In the genomic region with DNA sequence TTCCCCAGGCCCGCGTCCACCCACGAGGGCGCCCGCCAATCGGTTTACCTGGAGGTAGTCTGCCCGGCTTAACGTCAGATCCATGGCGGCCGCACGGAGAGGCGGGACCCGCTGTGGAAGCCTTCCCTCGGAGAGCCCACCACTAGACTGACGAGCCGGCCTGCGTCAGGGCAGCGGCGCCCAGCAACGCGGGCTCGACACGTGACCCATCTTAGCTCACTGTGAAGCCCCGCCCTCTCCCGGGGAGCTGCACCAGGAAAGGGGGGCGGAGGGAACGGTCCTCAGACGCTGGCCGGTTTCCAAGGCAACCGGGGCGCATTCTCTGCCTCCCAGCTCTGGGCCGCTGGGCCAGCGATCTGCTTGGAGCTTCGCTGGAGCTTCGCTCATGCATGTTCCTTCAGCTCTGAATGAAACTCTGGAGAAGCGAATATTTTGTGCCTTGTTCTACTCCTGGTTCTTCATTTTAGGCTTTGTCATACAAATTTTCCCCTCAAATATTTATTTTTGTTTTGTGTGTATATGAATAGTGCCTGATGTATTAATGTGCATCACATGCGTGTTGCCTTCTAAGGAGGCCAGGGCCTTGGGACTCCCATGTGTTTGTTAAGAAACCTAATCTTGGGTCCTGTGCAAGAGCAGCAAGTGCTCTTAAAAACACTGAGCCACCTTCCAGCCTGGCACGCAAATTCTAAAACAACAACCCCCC, we compare ENCODE assay signal across 8 mouse cellular contexts. TPM values are rescaled to one million over a fixed set of nuclear protein-coding genes. Genes with fewer than 3 reads are reported as not detected.
A peak's percentile ranks its signal among the peaks of the same experiment; 100 is the strongest.
DNase-seq lines count a peak whose midpoint lies in the region; ATAC-seq and TF ChIP-seq lines count a peak whose summit lies in the region.

A gene (minus strand): TSS at position 276 of the 706 bp plus-strand sequence.

- peak within 1 kb of the TSS; percentile 65 to 78 for H3K4me3 ChIP-seq in ES-E14 (ENCODE audit: insufficient read depth in 1 of 2, low read depth in 1 of 2, low read length in 2 of 2, poor library complexity in 1 of 2, severe bottlenecking in 1 of 2)
- peak within 1 kb of the TSS; percentile 76 for H3K4me3 ChIP-seq in forebrain, embryonic 15.5 days
- peak within 1 kb of the TSS; percentile 80 for H3K4me3 ChIP-seq in liver, embryonic 16.5 days (ENCODE audit: low read depth, low read length)
- H3K4me3 ChIP-seq in neural tube, embryonic 12.5 days = peak within 1 kb of the TSS; percentile 64
- H3K4me3 ChIP-seq in stomach, postnatal 0 days (ENCODE audit: low read depth, low read length) = peak within 1 kb of the TSS; percentile 64

- no peaks in the 10 kb centered on the region for H3K27me3 ChIP-seq in forebrain, embryonic 15.5 days
- H3K27me3 ChIP-seq in liver, embryonic 16.5 days (ENCODE audit: control insufficient read depth, insufficient read depth, low read depth, low read length) = no peaks in the 10 kb centered on the region
- H3K27me3 ChIP-seq in neural tube, embryonic 12.5 days (replicated peaks) = no peaks in the 10 kb centered on the region
- H3K27me3 ChIP-seq in stomach, postnatal 0 days (ENCODE audit: control insufficient read depth, insufficient read depth, low read length) = no peaks in the 10 kb centered on the region

- no peak within 1 kb of the TSS for H3K27ac ChIP-seq in ES-E14 (ENCODE audit: insufficient read depth, low read depth, low read length, poor library complexity, severe bottlenecking)
- peak within 1 kb of the TSS; percentile 76 for H3K27ac ChIP-seq in forebrain, embryonic 15.5 days (replicated peaks)
- peak within 1 kb of the TSS; percentile 37; the same call in 1 of the 2 replicates for H3K27ac ChIP-seq in liver, embryonic 16.5 days (ENCODE audit: low read length)
- 0 out of 2 replicates have a peak within 1 kb of the TSS, but pooled peaks have one; percentile 22 for H3K27ac ChIP-seq in neural tube, embryonic 12.5 days
- H3K27ac ChIP-seq in stomach, postnatal 0 days (replicated peaks) = no peak within 1 kb of the TSS

- in situ Hi-C loops in ES-E14 (cut with MboI; ENCODE audit: low sequenced_read_pairs in 2 of 2, unreplicated experiment in 2 of 2) = no loop called here

- peaks cover 0 to 3% of the 10 kb centered on the region in 2 experiments; a peak in 2 of 4 replicates for H3K4me1 ChIP-seq in ES-E14 (ENCODE audit: control insufficient read depth in 2 of 2, insufficient read depth in 2 of 2, low read length in 2 of 2, poor library complexity in 1 of 2)
- peaks cover 10% of the 10 kb centered on the region for H3K4me1 ChIP-seq in forebrain, embryonic 15.5 days
- H3K4me1 ChIP-seq in liver, embryonic 16.5 days (ENCODE audit: control insufficient read depth, low read depth, low read length) = peaks cover 13% of the 10 kb centered on the region
- H3K4me1 ChIP-seq in neural tube, embryonic 12.5 days = peaks cover 2% of the 10 kb centered on the region; the same call in 1 of the 2 replicates
- H3K4me1 ChIP-seq in stomach, postnatal 0 days (replicated peaks; ENCODE audit: control insufficient read depth, insufficient read depth) = no peaks in the 10 kb centered on the region

- H3K9ac ChIP-seq in ES-E14 (ENCODE audit: insufficient read depth, low read depth, low read length, poor library complexity, severe bottlenecking) = peak within 1 kb of the TSS; percentile 82
- peak within 1 kb of the TSS; percentile 90 for H3K9ac ChIP-seq in forebrain, embryonic 15.5 days (replicated peaks)
- peak within 1 kb of the TSS; percentile 78 for H3K9ac ChIP-seq in liver, embryonic 16.5 days (ENCODE audit: low read depth, low read length)
- H3K9ac ChIP-seq in neural tube, embryonic 12.5 days = peak within 1 kb of the TSS; percentile 76
- H3K9ac ChIP-seq in stomach, postnatal 0 days (ENCODE audit: low read length) = peak within 1 kb of the TSS; percentile 73

- DNase-seq in ES-E14 (ENCODE audit: low read depth, low spot score) = peak; percentile 93
- peak; percentile 93 for DNase-seq in cerebellum, adult 11-12 months
- DNase-seq in heart, postnatal 14 days = peak; percentile 92 to 94
- DNase-seq in large intestine, adult 2 months (ENCODE audit: low read depth, low spot score) = peak; percentile 50
- peak; percentile 91 for DNase-seq in stomach, postnatal 0 days (ENCODE audit: low spot score)

- peak; percentile 24 for TF ChIP-seq CTCF in stomach, postnatal 0 days (IDR thresholded peaks at IDR 0.05; ENCODE audit: low read depth)

- intact Hi-C loops in heart, postnatal 14 days (cut with DNase I) = no loop called here

- H3K4me2 ChIP-seq in forebrain, embryonic 15.5 days (replicated peaks) = peak within 1 kb of the TSS; percentile 61
- H3K4me2 ChIP-seq in liver, embryonic 16.5 days (ENCODE audit: low read depth, low read length) = peak within 1 kb of the TSS; percentile 94
- peak within 1 kb of the TSS; percentile 68 for H3K4me2 ChIP-seq in neural tube, embryonic 12.5 days (replicated peaks)
- H3K4me2 ChIP-seq in stomach, postnatal 0 days (replicated peaks; ENCODE audit: low read depth) = peak within 1 kb of the TSS; percentile 83

- H3K36me3 ChIP-seq in ES-E14 (ENCODE audit: control insufficient read depth, insufficient read depth, low read length, poor library complexity, severe bottlenecking) = no peaks in the 10 kb centered on the region
- no peaks in the 10 kb centered on the region for H3K36me3 ChIP-seq in forebrain, embryonic 15.5 days
- no peaks in the 10 kb centered on the region for H3K36me3 ChIP-seq in liver, embryonic 16.5 days (ENCODE audit: control insufficient read depth, insufficient read depth)
- H3K36me3 ChIP-seq in neural tube, embryonic 12.5 days = no peaks in the 10 kb centered on the region
- no peaks in the 10 kb centered on the region for H3K36me3 ChIP-seq in stomach, postnatal 0 days (ENCODE audit: control insufficient read depth, insufficient read depth, low read length)

- peak; percentile 99 for ATAC-seq in forebrain, embryonic 15.5 days (replicated peaks)
- ATAC-seq in liver, embryonic 16.5 days (ENCODE audit: low read depth) = peak; percentile 97
- ATAC-seq in neural tube, embryonic 12.5 days (ENCODE audit: low FRiP score, low read depth) = peak; percentile 100
- ATAC-seq in stomach, postnatal 0 days (ENCODE audit: low FRiP score, low TSS enrichment) = peak; percentile 98

- 4% methylated on average over 38 of the region's 38 CpGs for WGBS in forebrain, embryonic 15.5 days
- 2% methylated on average over 38 of the region's 38 CpGs for WGBS in large intestine, adult 2 months
- WGBS in liver, embryonic 16.5 days (ENCODE audit: insufficient replicate concordance) = 4% methylated on average over 37 of the region's 38 CpGs
- WGBS in neural tube, embryonic 12.5 days = 5% methylated on average over 38 of the region's 38 CpGs
- whole genome bisulfite sequencing in stomach, postnatal 0 days = 3% methylated on average over 38 of the region's 38 CpGs

- no peaks in the 10 kb centered on the region for H3K9me3 ChIP-seq in ES-E14 (ENCODE audit: control insufficient read depth, insufficient read depth, low read depth, low read length)
- H3K9me3 ChIP-seq in forebrain, embryonic 15.5 days = no peaks in the 10 kb centered on the region
- no peaks in the 10 kb centered on the region for H3K9me3 ChIP-seq in liver, embryonic 16.5 days (replicated peaks; ENCODE audit: control insufficient read depth, low read length)
- H3K9me3 ChIP-seq in neural tube, embryonic 12.5 days = no peaks in the 10 kb centered on the region
- no peaks in the 10 kb centered on the region for H3K9me3 ChIP-seq in stomach, postnatal 0 days (ENCODE audit: control insufficient read depth, low read length)

- no peak for TF ChIP-seq EP300 in stomach, postnatal 0 days (optimal IDR thresholded peaks at IDR 0.05)

TF ChIP-seq in ES-E14, 5 proteins besides CTCF, POLR2A, EP300 and RAD21:
- TF ChIP-seq HCFC1 (IDR thresholded peaks at IDR 0.05; ENCODE audit: borderline replicate concordance, insufficient read depth, low read length) (no peak), MAFK (IDR thresholded peaks at IDR 0.05; ENCODE audit: insufficient read depth, low read depth, low read length) (no peak), ZC3H11A (IDR thresholded peaks at IDR 0.05; ENCODE audit: borderline replicate concordance, low read depth, low read length) (no peak)

RNA-seq across cellular contexts. Expression of the gene that starts here (rescaled TPM):
- total RNA-seq in ES-E14 (2012; rRNA removed) = 2.0 and 2.2 TPM in 2 replicates
- 19.8 and 20.1 TPM in 2 replicates for polyA plus RNA-seq in forebrain, embryonic 15.5 days (2015; fragmentation: Nextera tagmentation; extraction: Ambion mirVana)
- 1 to 10 TPM; 5.3 to 7.2 TPM for total RNA-seq in heart, postnatal 14 days (2021)
- 0.77 and 1.2 TPM in 2 replicates for polyA plus RNA-seq in large intestine, adult 2 months (2012; rRNA removed)
- polyA plus RNA-seq in liver, embryonic 16.5 days (2015; fragmentation: Nextera tagmentation; extraction: Ambion mirVana) = 8.8 and 9.8 TPM in 2 replicates
- polyA plus RNA-seq in neural tube, embryonic 12.5 days (2016; fragmentation: Nextera tagmentation; extraction: Ambion mirVana) = 19.2 and 19.8 TPM in 2 replicates
- 5.1 and 5.6 TPM in 2 replicates for polyA plus RNA-seq in stomach, postnatal 0 days (2015; fragmentation: Nextera tagmentation; extraction: Ambion mirVana)

Comparison
In these comparisons a context has a peak if more than half of its experiments do, and no peak if none do; other contexts are left out.
1. H3K27ac ChIP-seq: peak in forebrain, embryonic 15.5 days (single experiment), liver, embryonic 16.5 days (single experiment) and neural tube, embryonic 12.5 days (single experiment); none in ES-E14 (single experiment) and stomach, postnatal 0 days (single experiment).
2. Peak in every context shown above with its lines, with median percentiles within 50 percentile points of each other: DNase-seq, H3K4me3 ChIP-seq, H3K9ac ChIP-seq, ATAC-seq and H3K4me2 ChIP-seq.